Mouse (Mus musculus) right cerebral cortex, adult 18-20 months (tissue): ENCODE measurements around the gene Alppl2.

ENCODE experiments used
- DNase-seq: peaks from one replicate; pipeline ENCODE4 v3.0.0; 2022; ENCODE audit warnings: mixed read lengths

The Alppl2 gene

GRCm38 (mm10) chr1:87089828-87090227 is at the start of gene Alppl2:
Gene Alppl2, minus strand, starts transcription at chr1:87089928.
- DNase-seq: no peak

- no peak for DNase-seq
These were observed 42.1 kb upstream of the Alppl2 start for GRCm38 (mm10) chr1:87131803-87132202.

GRCm38 (mm10) chr1:87127206-87128030 is 37.7 kb upstream of the Alppl2 start:
- DNase-seq: peak; percentile 45

- DNase-seq: no peak
These were observed 34.9 kb upstream of the Alppl2 start, which contains the start of gene Akp3 for GRCm38 (mm10) chr1:87124673-87125072. Gene Akp3, plus strand, starts transcription at chr1:87124973.

- no peak for DNase-seq
These were observed 25.1 kb upstream of the Alppl2 start for GRCm38 (mm10) chr1:87114784-87115183.

- DNase-seq: no peak
These were observed 22.1 kb upstream of the Alppl2 start for GRCm38 (mm10) chr1:87111719-87112354.

GRCm38 (mm10) chr1:87108564-87108963 is 18.8 kb upstream of the Alppl2 start:
- DNase-seq: no peak

- no peak for DNase-seq
These were observed 16.8 kb upstream of the Alppl2 start for GRCm38 (mm10) chr1:87106536-87106935.

- DNase-seq: no peak
These were observed 14.2 kb upstream of the Alppl2 start for GRCm38 (mm10) chr1:87103936-87104335.

GRCm38 (mm10) chr1:87102114-87102513 is 12.4 kb upstream of the Alppl2 start:
- no peak for DNase-seq

- DNase-seq: no peak
These were observed 11.7 kb upstream of the Alppl2 start, which contains the start of gene Alpi for GRCm38 (mm10) chr1:87101411-87101810. Gene Alpi, minus strand, starts transcription at chr1:87101606.

GRCm38 (mm10) chr1:87098358-87098975 is 8.7 kb upstream of the Alppl2 start:
- DNase-seq: peak; percentile 30

- no peak for DNase-seq
These were observed 5.9 kb upstream of the Alppl2 start for GRCm38 (mm10) chr1:87095642-87096041.

GRCm38 (mm10) chr1:87089251-87089650 is 477 bp downstream of the Alppl2 start:
- DNase-seq: no peak

GRCm38 (mm10) chr1:87086964-87087363 is 2.8 kb downstream of the Alppl2 start:
- DNase-seq: no peak

- DNase-seq: no peak
These were observed 3.5 kb downstream of the Alppl2 start for GRCm38 (mm10) chr1:87086196-87086595.

- no peak for DNase-seq
These were observed 16.0 kb downstream of the Alppl2 start for GRCm38 (mm10) chr1:87073776-87074175.

- no peak for DNase-seq
These were observed 19.0 kb downstream of the Alppl2 start for GRCm38 (mm10) chr1:87070720-87071119.

- no peak for DNase-seq
These were observed 28.8 kb downstream of the Alppl2 start for GRCm38 (mm10) chr1:87060913-87061312.

- DNase-seq: no peak
These were observed 30.6 kb downstream of the Alppl2 start for GRCm38 (mm10) chr1:87059042-87059665.

- no peak for DNase-seq
These were observed 32.7 kb downstream of the Alppl2 start for GRCm38 (mm10) chr1:87057075-87057474.

- DNase-seq: no peak
These were observed 38.4 kb downstream of the Alppl2 start for GRCm38 (mm10) chr1:87051369-87051768.

GRCm38 (mm10) chr1:87050700-87051099 is 39.0 kb downstream of the Alppl2 start:
- DNase-seq: no peak
